Mouse (Mus musculus) midbrain, embryonic 14.5 days (tissue): ENCODE results near the gene Gstp1. TPM values are rescaled to one million over a fixed set of nuclear protein-coding genes. Genes with fewer than 3 reads are reported as not detected.

ENCODE experiments used
- ATAC-seq: fragments of 200-750 bp; cut with Nextera tagmentation; 2 replicates; pipeline ENCODE4 v1.8.0; 2017; ENCODE audit warnings: moderate number of reproducible peaks, moderate library complexity; ENCODE audit not compliant: low FRiP score, low TSS enrichment
- DNase-seq: peaks from one replicate; pipeline ENCODE4 v3.0.0-alpha.2; 2015
- H3K27ac ChIP-seq: fragments of 300-500 bp; sonication (generic); replicated peaks from 2 replicates; pipeline ENCODE4 v1.5.1; 2014; ENCODE audit warnings: mild to moderate bottlenecking, low read depth, low read length, moderate library complexity
- H3K27me3 ChIP-seq: fragments of 300-500 bp; sonication (generic); 2 replicates; pipeline ENCODE4 v1.6.1; 2014; ENCODE audit warnings: low read length, control low read depth, mixed read lengths; ENCODE audit not compliant: control insufficient read depth, insufficient read depth
- H3K36me3 ChIP-seq: fragments of 300-500 bp; sonication (generic); 2 replicates; pipeline ENCODE4 v1.6.1; 2014; ENCODE audit warnings: low read length, control low read depth; ENCODE audit not compliant: control insufficient read depth, insufficient read depth
- H3K4me1 ChIP-seq: fragments of 300-500 bp; sonication (generic); 2 replicates; pipeline ENCODE4 v1.6.1; 2014; ENCODE audit warnings: mild to moderate bottlenecking, antibody characterized with exemption, low read length, control low read depth; ENCODE audit not compliant: control insufficient read depth, insufficient read depth
- H3K4me2 ChIP-seq: fragments of 300-500 bp; sonication (generic); 2 replicates; pipeline ENCODE4 v1.6.1; 2014; ENCODE audit warnings: mild to moderate bottlenecking, low read length, moderate library complexity
- H3K4me3 ChIP-seq: fragments of 300-500 bp; sonication (generic); replicated peaks from 2 replicates; pipeline ENCODE4 v1.5.1; 2014; ENCODE audit warnings: low read depth, low read length
- H3K9ac ChIP-seq: fragments of 300-500 bp; sonication (generic); replicated peaks from 2 replicates; pipeline ENCODE4 v1.6.1; 2014; ENCODE audit warnings: mild to moderate bottlenecking, low read length, moderate library complexity
- H3K9me3 ChIP-seq: fragments of 300-500 bp; sonication (generic); 2 replicates; pipeline ENCODE4 v1.6.1; 2016; ENCODE audit warnings: low read length, control low read depth, mixed read lengths; ENCODE audit not compliant: control insufficient read depth
- WGBS: fragments of 180-500 bp; shearing (Covaris S2); extraction: QIAGEN DNeasy Blood & Tissue Kit; methylation state at CpG from one replicate; pipeline ENCODE4 v1.1.7; 2014; 5-methylcytosine and 5-hydroxymethylcytosine counted together
- polyA plus RNA-seq: library from polyadenylated mRNA; unstranded; fragments of >200 nt; fragmentation: Nextera tagmentation; extraction: Ambion mirVana; gene quantifications from 2 replicates; pipeline ENCODE4 v1.2.1, GENCODE M21; 2014

Gene Gstp1
- polyA plus RNA-seq, 1 experiment from 2014 or later = 397 TPM

GRCm38 (mm10) chr19:4003641-4004040, 34.1 kb downstream of the Gstp1 start:
- Histone ChIP-seq H3K4me3 (no peak overlapping the region), H3K9ac (no peak overlapping the region), H3K27ac (no peak overlapping the region), H3K36me3 (peaks cover 36% of the 10 kb centered on the region), H3K4me1 (peaks cover 16% of the 10 kb centered on the region), H3K4me2 (no peak overlapping the region), H3K27me3 (no peaks in the 10 kb centered on the region), H3K9me3 (no peaks in the 10 kb centered on the region)
- ATAC-seq (no peak), DNase-seq (no peak)
- 82% methylated on average over 12 of the region's 12 CpGs for WGBS

- Histone ChIP-seq H3K4me2 (no peak within 1 kb of the TSS), H3K9ac (no peak within 1 kb of the TSS), H3K4me1 (peaks cover 16% of the 10 kb centered on the region), H3K27ac (no peak within 1 kb of the TSS), H3K36me3 (peaks cover 31% of the 10 kb centered on the region), H3K4me3 (no peak within 1 kb of the TSS), H3K9me3 (no peaks in the 10 kb centered on the region), H3K27me3 (no peaks in the 10 kb centered on the region)
- no peak for ATAC-seq
- no peak for DNase-seq
- whole genome bisulfite sequencing = 86% methylated on average over 1 of the region's 1 CpGs
Measured at GRCm38 (mm10) chr19:4003112-4003511, 34.7 kb downstream of the Gstp1 start, which contains the start of gene Doc2g. Doc2g (plus strand) TSS chr19:4003313.

GRCm38 (mm10) chr19:4001752-4002151, 36.0 kb downstream of the Gstp1 start:
- H3K27me3 ChIP-seq = no peaks in the 10 kb centered on the region
- H3K9me3 ChIP-seq = no peaks in the 10 kb centered on the region
- 89% methylated on average over 5 of the region's 5 CpGs for WGBS
- ATAC-seq (no peak), DNase-seq (no peak)
- peak overlapping the region; percentile 89 for H3K4me2 ChIP-seq
- H3K9ac ChIP-seq = peak overlapping the region; percentile 68; the same call in 1 of the 2 replicates
- H3K27ac ChIP-seq = no peak overlapping the region; the same call in 1 of the 2 replicates
- H3K4me3 ChIP-seq = no peak overlapping the region
- H3K4me1 ChIP-seq = peaks cover 16% of the 10 kb centered on the region
- H3K36me3 ChIP-seq = peaks cover 17% of the 10 kb centered on the region

- Histone ChIP-seq H3K4me3 (peak overlapping the region; percentile 54), H3K27me3 (no peaks in the 10 kb centered on the region), H3K9me3 (no peaks in the 10 kb centered on the region), H3K4me2 (peak overlapping the region; percentile 89), H3K4me1 (peaks cover 16% of the 10 kb centered on the region), H3K36me3 (peaks cover 10% of the 10 kb centered on the region), H3K27ac (peak overlapping the region; percentile 95), H3K9ac (peak overlapping the region; percentile 68)
- DNase-seq (no peak), ATAC-seq (no peak; the same call in 1 of the 2 replicates)
- 18% methylated on average over 17 of the region's 17 CpGs for WGBS
Measured at GRCm38 (mm10) chr19:4000949-4001525, 36.7 kb downstream of the Gstp1 start.

- H3K9me3 ChIP-seq = no peaks in the 10 kb centered on the region
- H3K9ac ChIP-seq = peak within 1 kb of the TSS; percentile 68
- under 1% methylated on average over 64 of the region's 64 CpGs for WGBS
- peaks cover 4% of the 10 kb centered on the region for H3K36me3 ChIP-seq
- peak within 1 kb of the TSS; percentile 95 for H3K27ac ChIP-seq
- H3K4me2 ChIP-seq = peak within 1 kb of the TSS; percentile 89
- peak; percentile 97 for DNase-seq
- no peaks in the 10 kb centered on the region for H3K27me3 ChIP-seq
- H3K4me1 ChIP-seq = peaks cover 16% of the 10 kb centered on the region
- H3K4me3 ChIP-seq = peak within 1 kb of the TSS; percentile 54
- ATAC-seq = peak; percentile 90
Measured at GRCm38 (mm10) chr19:4000119-4000900, 37.5 kb downstream of the Gstp1 start, which contains the start of the genes Nudt8 and Gm49405. Nudt8 (plus strand) TSS chr19:4000580. Gm49405 (plus strand) TSS chr19:4000626.

GRCm38 (mm10) chr19:3999121-3999730, 38.6 kb downstream of the Gstp1 start:
- no peak for DNase-seq
- Histone ChIP-seq H3K4me1 (peaks cover 16% of the 10 kb centered on the region), H3K27ac (no peak overlapping the region), H3K36me3 (no peaks in the 10 kb centered on the region), H3K4me2 (peak overlapping the region; percentile 89), H3K9me3 (no peaks in the 10 kb centered on the region), H3K9ac (no peak overlapping the region), H3K27me3 (no peaks in the 10 kb centered on the region), H3K4me3 (0 out of 2 replicates have a peak overlapping the region, but pooled peaks have one; percentile 54)
- WGBS = 86% methylated on average over 9 of the region's 9 CpGs
- no peak for ATAC-seq

GRCm38 (mm10) chr19:3998335-3998734, 39.5 kb downstream of the Gstp1 start:
- Histone ChIP-seq H3K4me1 (peaks cover 16% of the 10 kb centered on the region), H3K4me3 (no peak overlapping the region), H3K27ac (no peak overlapping the region), H3K9me3 (no peaks in the 10 kb centered on the region), H3K36me3 (no peaks in the 10 kb centered on the region), H3K9ac (no peak overlapping the region), H3K27me3 (no peaks in the 10 kb centered on the region), H3K4me2 (no peak overlapping the region)
- 82% methylated on average over 8 of the region's 8 CpGs for WGBS
- no peak for ATAC-seq
- no peak for DNase-seq

GRCm38 (mm10) chr19:3997231-3997630, 40.6 kb downstream of the Gstp1 start:
- no peak overlapping the region for H3K9ac ChIP-seq
- no peaks in the 10 kb centered on the region for H3K27me3 ChIP-seq
- no peaks in the 10 kb centered on the region for H3K9me3 ChIP-seq
- H3K27ac ChIP-seq = no peak overlapping the region
- H3K4me2 ChIP-seq = no peak overlapping the region
- peaks cover 16% of the 10 kb centered on the region for H3K4me1 ChIP-seq
- no peak for DNase-seq
- ATAC-seq = no peak
- H3K36me3 ChIP-seq = no peaks in the 10 kb centered on the region
- no peak overlapping the region for H3K4me3 ChIP-seq
- WGBS = 68% methylated on average over 8 of the region's 8 CpGs
